Mouse (Mus musculus) kidney, embryonic 14.5 days (tissue): ENCODE results near the gene Gm28308. TPM values are rescaled to one million over a fixed set of nuclear protein-coding genes. Genes with fewer than 3 reads are reported as not detected.
A peak's percentile ranks its signal among the peaks of the same experiment; 100 is the strongest.

ENCODE experiments used
- ATAC-seq: fragments of 200-750 bp; cut with Nextera tagmentation; 2 replicates; pipeline ENCODE4 v1.8.0; 2017; ENCODE audit warnings: moderate number of reproducible peaks, mild to moderate bottlenecking, moderate TSS enrichment, moderate library complexity; ENCODE audit not compliant: low FRiP score, low TSS enrichment
- H3K27ac ChIP-seq: fragments of 300-500 bp; sonication (generic); 2 replicates; pipeline ENCODE4 v1.5.1; 2014; ENCODE audit warnings: low read depth, mild to moderate bottlenecking, low read length, moderate library complexity, mixed read lengths
- H3K27me3 ChIP-seq: fragments of 300-500 bp; sonication (generic); 2 replicates; pipeline ENCODE4 v1.6.1; 2014; ENCODE audit warnings: mild to moderate bottlenecking, low read length; ENCODE audit not compliant: control insufficient read depth, insufficient read depth
- H3K36me3 ChIP-seq: fragments of 300-500 bp; sonication (generic); 2 replicates; pipeline ENCODE4 v1.6.1; 2014; ENCODE audit warnings: low read length, mixed read lengths; ENCODE audit not compliant: control insufficient read depth, insufficient read depth
- H3K4me1 ChIP-seq: fragments of 300-500 bp; sonication (generic); 2 replicates; pipeline ENCODE4 v1.6.1; 2014; ENCODE audit warnings: low read length, mixed read lengths; ENCODE audit not compliant: control insufficient read depth, insufficient read depth
- H3K4me2 ChIP-seq: fragments of 300-500 bp; sonication (generic); replicated peaks from 2 replicates; pipeline ENCODE4 v1.6.1; 2014; ENCODE audit warnings: low read depth, mild to moderate bottlenecking, low read length
- H3K4me3 ChIP-seq: fragments of 300-500 bp; sonication (generic); 2 replicates; pipeline ENCODE4 v1.5.1; 2014; ENCODE audit warnings: mild to moderate bottlenecking, low read length
- H3K9ac ChIP-seq: fragments of 300-500 bp; sonication (generic); 2 replicates; pipeline ENCODE4 v1.6.1; 2014; ENCODE audit warnings: low read depth, mild to moderate bottlenecking, low read length, moderate library complexity
- H3K9me3 ChIP-seq: fragments of 300-500 bp; sonication (generic); 2 replicates; pipeline ENCODE4 v1.6.1; 2016; ENCODE audit warnings: low read length; ENCODE audit not compliant: control insufficient read depth
- WGBS: fragments of 180-500 bp; shearing (Covaris S2); extraction: QIAGEN DNeasy Blood & Tissue Kit; methylation state at CpG from one replicate; pipeline ENCODE4 v1.1.7; 2014; 5-methylcytosine and 5-hydroxymethylcytosine counted together
- polyA plus RNA-seq: library from polyadenylated mRNA; unstranded; fragments of >200 nt; fragmentation: Nextera tagmentation; extraction: Ambion mirVana; gene quantifications from 2 replicates; pipeline ENCODE4 v1.2.1, GENCODE M21; 2014

Gene Gm28308
- polyA plus RNA-seq, 1 experiment from 2014 or later = not detected

DNA sequence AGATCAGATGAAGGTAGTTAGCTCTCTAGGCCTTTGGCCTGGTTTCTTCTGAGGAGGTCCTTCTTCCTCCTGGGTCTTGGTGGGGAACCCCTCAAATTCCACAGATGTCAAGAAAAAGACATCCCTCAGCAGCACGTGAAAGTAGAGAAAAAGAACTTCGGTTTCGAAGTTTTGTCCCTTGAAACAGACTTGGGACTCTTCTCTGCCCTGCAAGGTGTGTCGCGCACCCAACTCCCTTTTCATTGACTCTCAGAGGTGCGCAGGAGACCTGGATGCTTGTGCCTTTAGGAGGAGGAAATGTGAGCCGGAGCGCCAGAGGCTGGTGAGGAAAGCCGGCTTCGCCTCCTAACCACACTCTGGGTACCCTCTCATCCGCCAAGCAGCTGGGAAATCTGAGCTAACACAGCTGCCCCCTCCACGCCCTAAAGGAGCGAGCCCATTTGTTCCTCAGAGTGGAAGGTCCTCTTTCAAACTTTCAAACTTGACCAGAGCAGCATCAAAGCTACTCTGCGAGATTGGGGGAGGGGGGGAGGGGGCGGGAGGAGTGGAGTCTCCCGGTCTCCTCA is 62.7 kb downstream of the Gm28308 start:
- ATAC-seq = peak; percentile 62; the same call in 1 of the 2 replicates
- H3K4me1 ChIP-seq = peaks cover 3% of the 10 kb centered on the region; the same call in 1 of the 2 replicates
- no peak overlapping the region for H3K27ac ChIP-seq
- H3K9me3 ChIP-seq = no peaks in the 10 kb centered on the region
- H3K4me2 ChIP-seq = peak overlapping the region; percentile 25; the same call in 1 of the 2 replicates
- H3K27me3 ChIP-seq = peaks cover 37% of the 10 kb centered on the region
- no peak overlapping the region; the same call in 1 of the 2 replicates for H3K4me3 ChIP-seq
- no peak overlapping the region for H3K9ac ChIP-seq
- 7% methylated on average over 16 of the region's 16 CpGs for WGBS
- H3K36me3 ChIP-seq = no peaks in the 10 kb centered on the region

DNA sequence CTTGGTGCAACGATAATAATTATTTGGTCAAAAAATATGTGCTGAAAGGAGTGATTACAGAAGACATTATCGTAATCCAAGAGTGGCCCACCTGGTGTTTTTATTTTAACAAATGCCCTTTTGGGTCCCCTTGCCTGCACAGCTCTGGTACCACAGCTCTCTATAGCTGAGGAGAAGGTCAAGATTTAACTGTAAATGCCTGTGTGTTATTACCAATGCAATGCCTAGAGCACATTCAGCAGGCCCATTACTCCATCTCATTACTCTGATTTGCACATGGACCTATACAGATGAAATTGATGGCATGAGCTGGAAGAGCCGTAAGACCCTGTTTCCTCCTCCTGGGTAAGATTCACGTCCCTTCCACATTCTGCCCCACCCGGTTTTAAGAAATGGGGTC is 74.0 kb downstream of the Gm28308 start:
- Histone ChIP-seq H3K9ac (no peak overlapping the region), H3K4me3 (no peak overlapping the region), H3K36me3 (no peaks in the 10 kb centered on the region), H3K27ac (no peak overlapping the region), H3K4me1 (no peaks in the 10 kb centered on the region), H3K9me3 (no peaks in the 10 kb centered on the region), H3K27me3 (no peaks in the 10 kb centered on the region), H3K4me2 (no peak overlapping the region)
- WGBS = 83% methylated on average over 5 of the region's 5 CpGs
- ATAC-seq = no peak

GRCm38 (mm10) chr6:52138576-52138975 is 74.6 kb downstream of the Gm28308 start:
- H3K27me3 ChIP-seq = no peaks in the 10 kb centered on the region
- H3K36me3 ChIP-seq = no peaks in the 10 kb centered on the region
- no peaks in the 10 kb centered on the region for H3K4me1 ChIP-seq
- no peak overlapping the region for H3K4me2 ChIP-seq
- no peak overlapping the region for H3K4me3 ChIP-seq
- no peak for ATAC-seq
- H3K9me3 ChIP-seq = no peaks in the 10 kb centered on the region
- 50% methylated on average over 10 of the region's 10 CpGs for WGBS
- no peak overlapping the region for H3K9ac ChIP-seq
- no peak overlapping the region for H3K27ac ChIP-seq

- Histone ChIP-seq H3K4me1 (no peaks in the 10 kb centered on the region), H3K9me3 (no peaks in the 10 kb centered on the region), H3K9ac (no peak overlapping the region), H3K27ac (no peak overlapping the region), H3K4me3 (no peak overlapping the region), H3K4me2 (no peak overlapping the region), H3K27me3 (no peaks in the 10 kb centered on the region), H3K36me3 (no peaks in the 10 kb centered on the region)
- WGBS = 65% methylated on average over 9 of the region's 9 CpGs
- no peak for ATAC-seq
Measured at GRCm38 (mm10) chr6:52137841-52138535, 75.2 kb downstream of the Gm28308 start.

- Histone ChIP-seq H3K27me3 (no peaks in the 10 kb centered on the region), H3K4me1 (peaks cover 8% of the 10 kb centered on the region; the same call in 1 of the 2 replicates), H3K36me3 (no peaks in the 10 kb centered on the region), H3K4me2 (no peak overlapping the region), H3K4me3 (no peak overlapping the region), H3K27ac (no peak overlapping the region), H3K9me3 (peaks cover 4% of the 10 kb centered on the region; the same call in 1 of the 2 replicates), H3K9ac (no peak overlapping the region)
- 0 out of 2 replicates have a peak, but pooled peaks have one; percentile 28 for ATAC-seq
- 66% methylated on average over 4 of the region's 4 CpGs for WGBS
Measured at GRCm38 (mm10) chr6:52123673-52124072, 89.5 kb downstream of the Gm28308 start.

DNA sequence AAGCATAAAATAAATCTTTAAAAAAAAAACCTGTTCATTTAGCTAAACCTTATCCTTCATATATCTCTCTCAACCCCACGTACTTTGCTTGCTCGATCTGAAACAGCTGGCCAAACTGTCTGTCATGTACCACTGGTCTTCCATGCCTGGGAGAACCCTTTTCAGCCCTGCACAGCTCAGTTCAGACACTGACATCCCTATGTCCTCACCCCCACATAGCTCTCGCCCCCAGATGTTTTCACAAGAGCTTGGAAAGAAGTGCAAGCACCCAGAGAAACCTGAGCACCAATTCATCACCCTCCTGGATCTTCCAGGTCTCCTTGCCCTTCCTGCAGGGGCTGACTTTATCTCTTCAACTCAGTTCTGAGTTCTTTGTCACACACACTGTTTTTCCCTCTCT is 92.0 kb downstream of the Gm28308 start:
- Histone ChIP-seq H3K9ac (no peak overlapping the region), H3K27me3 (no peaks in the 10 kb centered on the region), H3K9me3 (no peaks in the 10 kb centered on the region), H3K27ac (no peak overlapping the region), H3K36me3 (no peaks in the 10 kb centered on the region), H3K4me3 (no peak overlapping the region), H3K4me1 (peaks cover 9% of the 10 kb centered on the region; the same call in 1 of the 2 replicates), H3K4me2 (no peak overlapping the region)
- 24% methylated on average over 3 of the region's 3 CpGs for WGBS
- ATAC-seq = 0 out of 2 replicates have a peak, but pooled peaks have one; percentile 14

DNA sequence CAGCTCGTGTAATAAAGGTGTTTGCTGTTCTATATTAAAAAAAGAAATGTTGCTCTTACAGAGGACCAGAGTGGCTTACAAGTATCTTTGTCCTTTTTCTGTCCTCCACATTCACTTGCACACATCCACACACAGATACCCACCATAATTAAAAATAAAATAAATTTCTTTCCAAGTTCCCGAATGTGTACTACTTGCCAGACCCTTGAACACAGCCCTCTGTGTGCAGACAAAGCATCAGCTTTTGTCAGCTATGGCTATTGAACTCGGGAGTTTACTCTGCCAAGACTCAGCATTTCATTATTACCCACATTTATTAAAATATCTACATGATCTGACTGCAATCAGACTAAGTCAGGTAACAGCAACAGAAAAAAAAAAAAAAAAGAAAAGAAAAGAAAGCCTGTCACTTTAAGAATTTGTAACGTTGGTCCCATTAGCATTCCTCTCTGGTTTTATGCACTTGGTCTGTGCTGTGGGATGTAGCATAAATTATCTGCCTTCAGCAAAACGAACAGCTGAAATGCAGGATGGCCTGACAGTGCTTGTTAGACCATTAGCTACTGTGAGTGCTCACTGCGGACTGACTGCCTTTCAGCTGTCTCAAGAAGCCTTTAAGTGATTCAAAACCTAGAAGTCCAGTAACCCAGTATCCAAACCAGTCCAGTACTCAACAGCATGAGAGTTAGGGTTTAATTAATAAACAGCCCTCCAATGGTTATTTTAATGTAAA is 94.1 kb downstream of the Gm28308 start:
- Histone ChIP-seq H3K27me3 (no peaks in the 10 kb centered on the region; the same call in 1 of the 2 replicates), H3K4me3 (no peak overlapping the region), H3K9ac (no peak overlapping the region), H3K27ac (no peak overlapping the region), H3K36me3 (no peaks in the 10 kb centered on the region), H3K9me3 (no peaks in the 10 kb centered on the region), H3K4me2 (no peak overlapping the region), H3K4me1 (peaks cover 9% of the 10 kb centered on the region; the same call in 1 of the 2 replicates)
- WGBS = 19% methylated on average over 6 of the region's 6 CpGs
- ATAC-seq = no peak

DNA sequence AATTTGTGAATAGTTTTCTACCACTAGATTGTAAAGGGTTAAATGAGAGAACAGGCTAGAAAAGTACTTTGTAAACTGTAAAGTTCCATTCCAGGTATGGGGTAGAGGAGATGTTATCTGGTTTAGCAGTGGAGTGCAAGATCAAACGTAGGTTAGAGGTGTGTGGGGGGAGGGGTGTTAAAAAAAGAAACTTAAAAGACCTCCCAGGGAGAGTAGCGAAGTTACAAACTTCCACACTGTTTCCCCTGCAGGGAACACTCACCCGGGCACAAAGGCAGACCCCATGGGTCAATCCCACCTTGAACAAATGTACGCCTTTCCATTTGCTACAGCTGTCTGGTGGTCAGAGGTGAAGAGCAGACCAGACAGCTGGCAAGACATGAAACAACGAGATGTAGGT is 97.2 kb downstream of the Gm28308 start:
- no peak overlapping the region for H3K4me2 ChIP-seq
- WGBS = 16% methylated on average over 5 of the region's 5 CpGs

More for the DNA sequence above, 97.2 kb downstream of the Gm28308 start:
- H3K4me3 ChIP-seq = no peak overlapping the region
- peaks cover 3% of the 10 kb centered on the region; the same call in 1 of the 2 replicates for H3K4me1 ChIP-seq
- no peak for ATAC-seq
- no peaks in the 10 kb centered on the region for H3K36me3 ChIP-seq
- no peaks in the 10 kb centered on the region; the same call in 1 of the 2 replicates for H3K27me3 ChIP-seq
- H3K9ac ChIP-seq = no peak overlapping the region
- no peaks in the 10 kb centered on the region for H3K9me3 ChIP-seq
- H3K27ac ChIP-seq = no peak overlapping the region
